Mouse (Mus musculus) brain, embryonic 14.5 days (tissue): ENCODE data around the gene Oas2.
"Not testable (repeated sequence)": the region's sequence is repeated elsewhere in the genome, so short reads cannot be mapped to it uniquely, and the experiment has no call there.

Experiments used
- CTCF ChIP-seq: fragments of 200-500 bp; IDR thresholded peaks from 2 replicates; pipeline ENCODE4 v1.5.1; 2012; ENCODE audit warnings: inconsistent platforms, mild to moderate bottlenecking, moderate library complexity, borderline replicate concordance; ENCODE audit not compliant: insufficient read depth, insufficient read length; ENCODE audit errors: extremely low read depth
- POLR2A ChIP-seq: fragments of 200-500 bp; IDR thresholded peaks from 2 replicates; pipeline ENCODE4 v1.6.1; 2012; ENCODE audit warnings: mild to moderate bottlenecking, inconsistent platforms, borderline replicate concordance; ENCODE audit not compliant: poor library complexity, insufficient read depth, insufficient read length, severe bottlenecking; ENCODE audit errors: extremely low read depth

DNA sequence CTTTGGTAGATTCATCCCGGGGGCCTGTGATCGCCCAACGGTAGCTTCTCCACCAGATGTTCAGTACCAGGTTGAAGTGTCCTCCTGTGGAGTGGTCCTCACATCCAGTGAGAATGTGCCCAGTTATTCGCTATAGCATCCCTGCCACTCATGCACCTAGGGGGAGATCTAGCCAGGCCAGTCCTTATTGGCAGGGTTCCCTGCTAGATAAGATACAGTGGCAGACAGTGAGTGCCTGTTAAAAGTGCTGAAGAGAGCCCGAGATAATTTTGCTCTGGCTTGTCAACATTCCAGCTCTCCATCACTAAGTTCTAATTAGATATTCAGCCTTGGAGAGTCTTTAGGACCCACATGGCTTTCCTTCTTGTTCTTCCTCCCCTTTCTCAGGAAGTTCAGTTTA, 48.5 kb upstream of the Oas2 start:
- TF ChIP-seq CTCF, POLR2A: not testable (repeated sequence)
